In the genomic region with DNA sequence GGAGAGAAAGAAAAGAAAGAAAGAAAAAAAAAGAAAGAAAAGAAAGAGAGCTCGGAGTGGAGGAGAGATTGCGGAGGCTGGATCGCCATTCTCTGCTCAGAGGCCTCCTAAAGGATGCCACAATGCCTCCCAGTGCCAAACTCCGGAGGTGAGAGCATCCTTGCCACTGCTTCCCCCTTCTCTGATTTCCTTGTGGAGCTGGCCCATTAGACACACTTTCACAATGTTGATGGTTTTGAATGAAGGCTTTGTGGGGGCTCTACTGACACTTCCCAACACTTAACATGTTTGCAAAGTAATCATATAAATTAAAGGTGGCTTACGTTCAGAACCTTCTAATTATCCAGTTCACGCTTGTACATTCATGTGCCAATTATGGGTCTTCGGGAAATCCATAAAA, we compare ENCODE assay signal across 10 mouse cellular contexts.
DNase-seq lines count a peak whose midpoint lies in the region; ATAC-seq and TF ChIP-seq lines count a peak whose summit lies in the region.
"Had no signal": no experiment of that assay in that cellular context is flagged by ENCODE, and none has a peak within 500 bp of the region (broad histone marks: within the 10 kb centered on the region; RNA-seq: fewer than 3 reads in every experiment).

No protein-coding gene starts in this region.

- peaks cover 83% of the 10 kb centered on the region for H3K27me3 ChIP-seq in heart, embryonic 13.5 days (replicated peaks)
- H3K27me3 ChIP-seq in hindbrain, embryonic 11.5 days (ENCODE audit: control insufficient read depth, insufficient read depth, low read length), result peaks cover 9% of the 10 kb centered on the region
- H3K27me3 ChIP-seq in midbrain, embryonic 11.5 days (ENCODE audit: control insufficient read depth, insufficient read depth, low read length), result peaks cover 10% of the 10 kb centered on the region
- H3K27me3 ChIP-seq: CH12.LX had no signal

- H3K4me1 ChIP-seq in heart, embryonic 13.5 days, result peaks cover 21% of the 10 kb centered on the region
- H3K4me1 ChIP-seq in hindbrain, embryonic 11.5 days (replicated peaks; ENCODE audit: control insufficient read depth, insufficient read depth, low read length), result no peaks in the 10 kb centered on the region
- H3K4me1 ChIP-seq in midbrain, embryonic 11.5 days (ENCODE audit: control insufficient read depth, insufficient read depth, low read length), result peaks cover 12% of the 10 kb centered on the region

- no peak for TF ChIP-seq POLR2A in brain, embryonic 14.5 days (IDR thresholded peaks at IDR 0.05; ENCODE audit: borderline replicate concordance, extremely low read depth, insufficient read depth, insufficient read length, poor library complexity, severe bottlenecking)

- no peak for ATAC-seq in heart, embryonic 13.5 days (ENCODE audit: extremely low read depth, insufficient number of reproducible peaks, low FRiP score, low TSS enrichment)
- ATAC-seq in hindbrain, embryonic 11.5 days (ENCODE audit: low FRiP score), result no peak
- no peak for ATAC-seq in midbrain, embryonic 11.5 days (ENCODE audit: low FRiP score)
- no peak for ATAC-seq in granulocyte monocyte progenitor cell, adult 5-6 weeks (replicated peaks; ENCODE audit: poor library complexity, severe bottlenecking)

- H3K9me3 ChIP-seq in heart, embryonic 13.5 days, result no peaks in the 10 kb centered on the region
- H3K9me3 ChIP-seq in hindbrain, embryonic 11.5 days (ENCODE audit: control insufficient read depth, low read length), result no peaks in the 10 kb centered on the region
- H3K9me3 ChIP-seq in midbrain, embryonic 11.5 days (ENCODE audit: control insufficient read depth, low read length), result no peaks in the 10 kb centered on the region

- DNase-seq in heart, postnatal 4 days, result no peak
- peak; percentile 68 for DNase-seq in brain, embryonic 14.5 days (ENCODE audit: low read depth)
- DNase-seq in hindbrain, embryonic 11.5 days (ENCODE audit: low spot score), result no peak
- DNase-seq in midbrain, embryonic 11.5 days (ENCODE audit: low spot score, missing footprints), result peak; percentile 92
- DNase-seq in spleen, postnatal 36 days (ENCODE audit: low spot score in 2 of 2), result no peak
- DNase-seq in gastrocnemius, postnatal 14 days, result no peak
- DNase-seq: thymus, adult 18-20 months had no signal

- peak overlapping the region; percentile 96 for H3K4me2 ChIP-seq in heart, embryonic 13.5 days
- H3K4me2 ChIP-seq in hindbrain, embryonic 11.5 days (replicated peaks; ENCODE audit: low read depth, low read length), result peak overlapping the region; percentile 97
- peak overlapping the region; percentile 92 for H3K4me2 ChIP-seq in midbrain, embryonic 11.5 days

- H3K9ac ChIP-seq in heart, embryonic 13.5 days, result no peak overlapping the region
- no peak overlapping the region; the same call in 1 of the 2 replicates for H3K9ac ChIP-seq in hindbrain, embryonic 11.5 days (ENCODE audit: low read depth, low read length)
- peak overlapping the region; percentile 70 for H3K9ac ChIP-seq in midbrain, embryonic 11.5 days (ENCODE audit: low read length)

- intact Hi-C loops in gastrocnemius, postnatal 14 days (cut with DNase I; ENCODE audit: low total_unique reads), result no loop called here

- H3K27ac ChIP-seq in heart, embryonic 13.5 days (replicated peaks), result no peak overlapping the region
- no peak overlapping the region for H3K27ac ChIP-seq in hindbrain, embryonic 11.5 days (ENCODE audit: low read depth, low read length)
- H3K27ac ChIP-seq in midbrain, embryonic 11.5 days (ENCODE audit: low read depth, low read length), result no peak overlapping the region; the same call in 1 of the 2 replicates

- TF ChIP-seq CTCF in brain, embryonic 14.5 days (IDR thresholded peaks at IDR 0.05; ENCODE audit: borderline replicate concordance, extremely low read depth, insufficient read depth, insufficient read length), result no peak

- no peaks in the 10 kb centered on the region for H3K36me3 ChIP-seq in heart, embryonic 13.5 days
- no peaks in the 10 kb centered on the region for H3K36me3 ChIP-seq in hindbrain, embryonic 11.5 days (ENCODE audit: control insufficient read depth, insufficient read depth, low read length)
- no peaks in the 10 kb centered on the region for H3K36me3 ChIP-seq in midbrain, embryonic 11.5 days (ENCODE audit: control insufficient read depth, insufficient read depth, low read length)

- WGBS in heart, embryonic 13.5 days, result 9% methylated on average over 7 of the region's 7 CpGs
- 8% methylated on average over 7 of the region's 7 CpGs for WGBS in hindbrain, embryonic 11.5 days
- WGBS in midbrain, embryonic 11.5 days, result 6% methylated on average over 7 of the region's 7 CpGs

- peak overlapping the region; percentile 67 for H3K4me3 ChIP-seq in heart, embryonic 13.5 days
- peak overlapping the region; percentile 75 for H3K4me3 ChIP-seq in hindbrain, embryonic 11.5 days (ENCODE audit: low read depth, low read length)
- H3K4me3 ChIP-seq in midbrain, embryonic 11.5 days (ENCODE audit: low read depth, low read length), result peak overlapping the region; percentile 69

Comparison
In these comparisons a context has a peak if more than half of its experiments do, and no peak if none do; other contexts are left out.
1. DNase-seq: peak in brain, embryonic 14.5 days (single experiment) and midbrain, embryonic 11.5 days (single experiment); none in heart, postnatal 4 days (single experiment), hindbrain, embryonic 11.5 days (single experiment), spleen, postnatal 36 days (0 of 2) and gastrocnemius, postnatal 14 days (single experiment).
2. Peak in every context shown above with its lines, with median percentiles within 50 percentile points of each other: H3K4me2 ChIP-seq and H3K4me3 ChIP-seq.